Mouse (Mus musculus): Measurements from ENCODE around the gene Gm20388. TPM values are rescaled to one million over a fixed set of nuclear protein-coding genes. Genes with fewer than 3 reads are reported as not detected.

The Gm20388 gene
- polyA plus RNA-seq, 1 experiment: 10.6 TPM

DNA sequence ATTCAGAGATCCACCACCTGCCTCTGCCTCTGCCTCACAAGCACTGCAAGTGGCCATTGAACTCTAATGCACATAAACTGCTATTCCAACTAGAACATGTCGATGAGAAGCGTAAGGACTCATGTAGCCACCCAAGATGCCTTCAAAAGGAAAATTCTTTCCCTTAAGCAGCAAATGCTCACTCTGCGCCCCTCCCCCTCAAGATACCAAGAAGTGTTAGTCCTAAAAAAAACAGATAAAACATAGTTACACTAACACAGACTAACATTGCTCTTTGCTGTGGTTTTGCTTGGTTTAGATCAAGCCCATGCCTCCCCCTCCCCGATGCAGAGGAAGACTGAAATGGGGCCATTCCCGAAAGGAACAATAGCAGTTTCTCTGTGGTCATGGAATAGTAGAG lies 3040.8 kb downstream of the Gm20388 start:
- no peak overlapping the region for H3K4me3 ChIP-seq (replicated peaks; ENCODE audit: control insufficient read depth, low read depth, low read length)

DNA sequence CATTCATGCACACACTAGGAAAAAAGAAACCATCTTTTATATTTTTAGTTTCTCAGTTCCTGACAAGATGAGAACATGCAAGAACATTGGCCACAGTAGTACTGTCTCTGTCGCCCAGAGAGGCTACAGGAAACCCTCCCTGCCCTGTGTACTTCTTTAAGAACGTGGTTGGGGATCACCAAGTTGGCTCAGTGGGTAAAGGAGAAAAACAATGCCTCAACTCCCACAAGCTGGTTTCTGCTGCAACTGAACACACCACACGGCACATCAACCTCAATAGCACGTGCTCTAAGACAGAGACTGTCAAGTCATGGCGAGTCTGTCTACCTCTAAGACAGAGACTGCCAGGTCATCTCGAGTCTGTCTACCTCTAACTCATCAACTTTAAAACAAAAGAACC lies 3042.4 kb downstream of the Gm20388 start:
- H3K4me3 ChIP-seq (replicated peaks; ENCODE audit: control insufficient read depth, low read depth, low read length): no peak overlapping the region
- WGBS: 13% methylated on average over 6 of the region's 6 CpGs
- TF ChIP-seq POLR2A (IDR thresholded peaks at IDR 0.05; ENCODE audit: borderline replicate concordance, control insufficient read depth, low read depth, low read length) (no peak), CTCF (IDR thresholded peaks at IDR 0.05; ENCODE audit: control insufficient read depth, insufficient read depth, low read length) (no peak)
- H3K27ac ChIP-seq (ENCODE audit: control insufficient read depth, insufficient read depth, low read depth, low read length, poor library complexity): no peak overlapping the region
- peaks cover 14% of the 10 kb centered on the region for H3K4me1 ChIP-seq (ENCODE audit: control insufficient read depth, insufficient read depth, low read length)

More for the DNA sequence above, 3040.8 kb downstream of the Gm20388 start:
- TF ChIP-seq POLR2A (IDR thresholded peaks at IDR 0.05; ENCODE audit: borderline replicate concordance, control insufficient read depth, low read depth, low read length) (no peak), CTCF (IDR thresholded peaks at IDR 0.05; ENCODE audit: control insufficient read depth, insufficient read depth, low read length) (no peak)
- Histone ChIP-seq H3K27ac (ENCODE audit: control insufficient read depth, insufficient read depth, low read depth, low read length, poor library complexity) (no peak overlapping the region), H3K4me1 (ENCODE audit: control insufficient read depth, insufficient read depth, low read length) (peaks cover 14% of the 10 kb centered on the region)
- WGBS: 78% methylated on average over 5 of the region's 5 CpGs

DNA sequence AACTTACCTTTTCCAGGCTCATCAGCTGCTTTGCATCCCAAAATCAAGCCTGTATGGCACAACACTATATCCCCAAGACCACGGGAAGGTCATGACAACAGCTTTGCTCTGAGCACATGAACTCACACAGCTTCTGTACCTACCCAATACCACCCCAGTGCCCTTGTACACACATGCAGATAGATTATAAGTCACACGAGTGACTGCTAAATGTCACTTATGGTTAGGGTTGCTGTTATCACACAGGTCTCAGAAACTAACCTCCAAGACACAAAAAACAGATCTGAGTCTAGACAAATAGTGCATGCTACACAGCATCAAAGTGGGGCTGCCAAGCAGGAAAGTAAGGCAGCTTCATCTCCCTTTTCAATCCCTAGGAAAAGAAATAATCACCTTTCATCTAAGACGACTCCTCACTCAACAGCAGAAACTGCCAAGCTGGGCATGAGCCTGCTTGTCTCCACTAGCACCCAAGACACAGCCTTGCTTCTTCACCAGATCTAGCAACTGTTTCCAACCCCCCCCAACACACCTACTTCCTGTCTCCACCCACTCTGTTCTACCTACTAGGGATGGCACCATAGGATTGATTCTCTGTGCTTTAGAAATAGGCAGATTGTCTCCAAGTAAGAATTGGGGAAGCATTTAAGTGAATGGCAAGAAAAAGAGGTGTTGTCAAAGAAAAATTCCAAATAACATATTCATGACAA lies 3043.6 kb downstream of the Gm20388 start:
- 37% methylated on average over 3 of the region's 3 CpGs for WGBS
- TF ChIP-seq CTCF (IDR thresholded peaks at IDR 0.05; ENCODE audit: control insufficient read depth, insufficient read depth, low read length): no peak
- TF ChIP-seq POLR2A (IDR thresholded peaks at IDR 0.05; ENCODE audit: borderline replicate concordance, control insufficient read depth, low read depth, low read length): no peak
- Histone ChIP-seq H3K4me3 (replicated peaks; ENCODE audit: control insufficient read depth, low read depth, low read length) (no peak overlapping the region), H3K27ac (ENCODE audit: control insufficient read depth, insufficient read depth, low read depth, low read length, poor library complexity) (no peak overlapping the region), H3K4me1 (ENCODE audit: control insufficient read depth, insufficient read depth, low read length) (peaks cover 14% of the 10 kb centered on the region)

DNA sequence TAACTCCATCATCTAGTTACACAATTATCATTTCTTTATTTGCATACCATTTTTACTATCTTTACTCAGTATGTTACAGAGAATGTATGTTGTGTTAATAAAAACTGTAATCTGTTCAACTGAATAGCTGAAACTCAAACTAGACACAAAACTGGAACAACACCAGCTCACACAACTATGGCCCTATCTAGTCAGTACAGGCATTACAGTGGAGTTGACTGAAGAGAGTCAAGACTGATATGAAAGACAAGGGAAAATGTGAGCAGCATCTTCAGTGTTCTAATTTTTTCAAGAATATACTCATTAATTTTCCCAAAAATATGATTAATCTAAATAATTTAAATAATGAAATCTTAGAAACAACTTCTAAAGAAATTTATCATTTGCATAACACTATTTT lies 3044.6 kb downstream of the Gm20388 start:
- TF ChIP-seq POLR2A (IDR thresholded peaks at IDR 0.05; ENCODE audit: borderline replicate concordance, control insufficient read depth, low read depth, low read length) (no peak), CTCF (IDR thresholded peaks at IDR 0.05; ENCODE audit: control insufficient read depth, insufficient read depth, low read length) (no peak)
- Histone ChIP-seq H3K4me1 (ENCODE audit: control insufficient read depth, insufficient read depth, low read length) (peaks cover 14% of the 10 kb centered on the region), H3K4me3 (replicated peaks; ENCODE audit: control insufficient read depth, low read depth, low read length) (no peak overlapping the region)

DNA sequence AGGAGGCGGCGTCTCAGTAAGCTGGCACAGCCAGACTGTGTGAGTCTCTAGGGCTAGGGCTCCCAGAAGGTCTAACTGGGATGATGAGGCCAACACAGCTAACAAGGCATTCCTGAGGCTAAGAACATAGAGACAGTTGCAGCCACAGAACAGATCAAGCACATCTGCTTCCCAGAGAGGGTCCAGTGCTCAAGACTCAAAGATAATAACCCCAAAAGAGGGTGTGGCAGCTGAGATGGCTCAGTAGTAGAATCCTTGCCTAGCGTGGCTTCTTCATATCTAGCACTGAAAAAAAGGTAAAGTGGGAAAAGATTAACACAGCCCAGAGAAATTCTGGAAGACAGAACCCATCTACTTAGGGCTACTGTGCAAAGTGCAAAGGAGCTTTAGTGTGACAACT lies 3045.4 kb downstream of the Gm20388 start:
- Histone ChIP-seq H3K27ac (ENCODE audit: control insufficient read depth, insufficient read depth, low read depth, low read length, poor library complexity) (no peak overlapping the region), H3K4me3 (replicated peaks; ENCODE audit: control insufficient read depth, low read depth, low read length) (no peak overlapping the region), H3K4me1 (ENCODE audit: control insufficient read depth, insufficient read depth, low read length) (peaks cover 16% of the 10 kb centered on the region)
- WGBS: 70% methylated on average over 3 of the region's 3 CpGs
- no peak for TF ChIP-seq CTCF (IDR thresholded peaks at IDR 0.05; ENCODE audit: control insufficient read depth, insufficient read depth, low read length)
- no peak for TF ChIP-seq POLR2A (IDR thresholded peaks at IDR 0.05; ENCODE audit: borderline replicate concordance, control insufficient read depth, low read depth, low read length)

More for the DNA sequence above, 3044.6 kb downstream of the Gm20388 start:
- H3K27ac ChIP-seq (ENCODE audit: control insufficient read depth, insufficient read depth, low read depth, low read length, poor library complexity): no peak overlapping the region

DNA sequence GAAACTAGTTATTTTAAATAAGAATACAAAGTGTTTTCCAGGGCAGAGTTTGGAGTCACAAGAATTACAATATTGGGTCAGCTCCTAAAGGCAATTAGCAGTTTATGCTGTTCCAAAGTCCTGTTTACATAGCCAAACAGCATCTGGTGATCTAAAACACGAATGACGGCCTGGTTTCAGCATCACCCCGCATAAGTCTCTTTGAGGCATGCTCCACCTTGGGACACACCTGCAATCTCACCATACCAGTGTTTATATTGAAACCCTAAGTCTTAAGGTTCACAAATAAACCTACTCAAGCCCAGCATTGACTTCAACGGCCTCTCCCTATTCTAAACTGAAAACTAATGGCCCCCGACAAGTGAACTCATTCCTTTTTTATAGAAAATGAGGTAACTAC lies 3049.7 kb downstream of the Gm20388 start:
- no peak overlapping the region for H3K27ac ChIP-seq (ENCODE audit: control insufficient read depth, insufficient read depth, low read depth, low read length, poor library complexity)

DNA sequence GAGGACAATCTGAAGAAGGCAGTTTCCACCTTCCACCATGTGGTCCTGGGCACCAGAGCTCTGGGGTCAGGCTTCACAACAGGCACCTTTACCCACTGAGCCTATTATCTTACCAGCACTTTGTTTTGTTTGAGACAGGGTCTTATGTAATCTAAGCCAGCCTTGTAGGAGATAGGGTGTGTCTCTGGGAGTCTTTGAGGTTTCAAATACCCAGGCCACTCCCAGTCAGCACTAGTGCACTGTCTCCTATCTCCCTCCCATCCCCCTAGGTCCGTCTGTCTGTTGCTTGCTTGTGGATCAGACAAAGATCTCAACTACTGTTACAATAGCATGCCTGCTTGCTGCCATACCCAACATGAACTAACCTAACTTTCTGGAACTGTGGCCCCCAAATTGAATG lies 3050.3 kb downstream of the Gm20388 start:
- WGBS: 15% methylated on average over 1 of the region's 1 CpGs
- Histone ChIP-seq H3K4me1 (ENCODE audit: control insufficient read depth, insufficient read depth, low read length) (peaks cover 5% of the 10 kb centered on the region), H3K4me3 (replicated peaks; ENCODE audit: control insufficient read depth, low read depth, low read length) (no peak overlapping the region), H3K27ac (ENCODE audit: control insufficient read depth, insufficient read depth, low read depth, low read length, poor library complexity) (no peak overlapping the region)
- TF ChIP-seq CTCF (IDR thresholded peaks at IDR 0.05; ENCODE audit: control insufficient read depth, insufficient read depth, low read length): no peak
- TF ChIP-seq POLR2A (IDR thresholded peaks at IDR 0.05; ENCODE audit: borderline replicate concordance, control insufficient read depth, low read depth, low read length): no peak

More for the DNA sequence above, 3049.7 kb downstream of the Gm20388 start:
- Histone ChIP-seq H3K4me1 (ENCODE audit: control insufficient read depth, insufficient read depth, low read length) (peaks cover 7% of the 10 kb centered on the region), H3K4me3 (replicated peaks; ENCODE audit: control insufficient read depth, low read depth, low read length) (no peak overlapping the region)
- 78% methylated on average over 5 of the region's 5 CpGs for WGBS
- TF ChIP-seq POLR2A (IDR thresholded peaks at IDR 0.05; ENCODE audit: borderline replicate concordance, control insufficient read depth, low read depth, low read length) (no peak), CTCF (IDR thresholded peaks at IDR 0.05; ENCODE audit: control insufficient read depth, insufficient read depth, low read length) (no peak)

DNA sequence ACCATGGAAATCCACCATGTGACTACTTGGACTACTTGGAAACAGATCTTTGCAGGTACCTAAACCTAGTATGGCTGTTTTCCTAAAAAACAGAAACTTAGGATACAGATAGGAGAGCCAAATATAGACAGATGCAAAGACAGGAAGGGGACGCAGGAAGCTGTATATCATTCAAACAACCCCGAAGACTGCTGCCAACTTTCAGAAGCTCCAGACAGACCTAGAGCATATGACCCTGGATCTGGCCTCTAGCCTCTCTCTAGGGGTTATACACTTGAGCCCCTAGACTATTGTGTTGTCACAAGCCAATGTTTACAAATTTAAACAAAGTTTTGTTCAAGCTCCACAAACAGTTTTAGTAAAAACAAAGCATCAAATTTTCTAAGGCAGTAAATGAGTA lies 3050.8 kb downstream of the Gm20388 start:
- Histone ChIP-seq H3K27ac (ENCODE audit: control insufficient read depth, insufficient read depth, low read depth, low read length, poor library complexity) (no peak overlapping the region), H3K4me1 (ENCODE audit: control insufficient read depth, insufficient read depth, low read length) (peaks cover 5% of the 10 kb centered on the region), H3K4me3 (replicated peaks; ENCODE audit: control insufficient read depth, low read depth, low read length) (no peak overlapping the region)
- TF ChIP-seq CTCF (IDR thresholded peaks at IDR 0.05; ENCODE audit: control insufficient read depth, insufficient read depth, low read length): no peak
- TF ChIP-seq POLR2A (IDR thresholded peaks at IDR 0.05; ENCODE audit: borderline replicate concordance, control insufficient read depth, low read depth, low read length): no peak
- 6% methylated on average over 2 of the region's 2 CpGs for WGBS

All from bone marrow, adult 2 months (tissue).